Mouse (Mus musculus) ES-E14 (cell line): ENCODE data around the gene Ifitm1. TPM values are rescaled to one million over a fixed set of nuclear protein-coding genes. Genes with fewer than 3 reads are reported as not detected.

ENCODE experiments used
- DNase-seq: peaks from one replicate; pipeline ENCODE4 v3.0.0-alpha.2; 2013; ENCODE audit warnings: low read depth, low spot score
- H3K27ac ChIP-seq: 2 replicates; pipeline ENCODE4 v1.5.1; 2012; ENCODE audit warnings: low read depth, mild to moderate bottlenecking, low read length, moderate library complexity, mixed read lengths; ENCODE audit not compliant: poor library complexity, insufficient read depth, severe bottlenecking
- H3K36me3 ChIP-seq: 2 replicates; pipeline ENCODE4 v1.6.1; 2012; ENCODE audit warnings: mild to moderate bottlenecking, low read length, moderate library complexity, mixed read lengths; ENCODE audit not compliant: control insufficient read depth, poor library complexity, insufficient read depth, severe bottlenecking
- H3K4me1 ChIP-seq, 2 experiments: fragments of 150-350 bp in 1 of 2; sonication (generic) in 1 of 2; 2 replicates each; pipeline ENCODE4 v1.6.1; 2012; ENCODE audit warnings: low read length in 2 of 2, mild to moderate bottlenecking in 1 of 2, mixed read lengths in 1 of 2; ENCODE audit not compliant: control insufficient read depth in 2 of 2, insufficient read depth in 2 of 2, poor library complexity in 1 of 2
- H3K4me3 ChIP-seq, 2 experiments: fragments of 150-350 bp in 1 of 2; sonication (generic) in 1 of 2; 2 replicates each; pipeline ENCODE4 v1.5.1; 2012; ENCODE audit warnings: low read length in 2 of 2, low read depth in 1 of 2, mild to moderate bottlenecking in 1 of 2, mixed read lengths in 1 of 2; ENCODE audit not compliant: insufficient read depth in 1 of 2, poor library complexity in 1 of 2, severe bottlenecking in 1 of 2
- H3K9ac ChIP-seq: 2 replicates; pipeline ENCODE4 v1.6.1; 2012; ENCODE audit warnings: low read depth, mild to moderate bottlenecking, low read length, mixed read lengths; ENCODE audit not compliant: poor library complexity, insufficient read depth, severe bottlenecking
- H3K9me3 ChIP-seq: fragments of 150-350 bp; sonication (generic); 2 replicates; pipeline ENCODE4 v1.6.1; 2012; ENCODE audit warnings: low read depth, mild to moderate bottlenecking, low read length; ENCODE audit not compliant: control insufficient read depth, insufficient read depth
- CHD2 ChIP-seq: IDR thresholded peaks from 2 replicates; pipeline ENCODE4 v1.6.1; 2014; ENCODE audit warnings: mild to moderate bottlenecking, low read depth, low read length, inconsistent platforms
- HCFC1 ChIP-seq: IDR thresholded peaks from 2 replicates; pipeline ENCODE4 v1.6.1; 2012; ENCODE audit warnings: low read length, inconsistent platforms, borderline replicate concordance; ENCODE audit not compliant: insufficient read depth
- MAFK ChIP-seq: IDR thresholded peaks from 2 replicates; pipeline ENCODE4 v1.6.1; 2014; ENCODE audit warnings: mild to moderate bottlenecking, low read depth, low read length, inconsistent platforms; ENCODE audit not compliant: insufficient read depth
- ZC3H11A ChIP-seq: IDR thresholded peaks from 2 replicates; pipeline ENCODE4 v1.6.1; 2012; ENCODE audit warnings: low read depth, mild to moderate bottlenecking, inconsistent platforms, low read length, borderline replicate concordance
- ZNF384 ChIP-seq: IDR thresholded peaks from 2 replicates; pipeline ENCODE4 v1.6.1; 2012; ENCODE audit warnings: low read depth, low read length, inconsistent platforms
- in situ Hi-C, 2 experiments: fragments of 600-800 bp; cut with MboI; formaldehyde crosslinking; loops; one replicate each; pipeline ENCODE4 v1.15.1; 2025; ENCODE audit warnings: low sequenced_read_pairs in 2 of 2, inconsistent platforms in 1 of 2; ENCODE audit not compliant: unreplicated experiment in 2 of 2
- total RNA-seq: library from RNA; depleted of rRNA; stranded (reverse); fragments of 300-350 nt; gene quantifications from 2 replicates; pipeline ENCODE4 v1.2.3, GENCODE M21; 2012

Gene Ifitm1
- total RNA-seq, 1 experiment: 274 TPM

GRCm38 (mm10) chr7:140923070-140923775 lies 43.8 kb upstream of the Ifitm1 start:
- H3K4me1 ChIP-seq: no peaks in the 10 kb centered on the region
- no peak overlapping the region for H3K27ac ChIP-seq
- no peaks in the 10 kb centered on the region for H3K9me3 ChIP-seq
- no peaks in the 10 kb centered on the region for H3K36me3 ChIP-seq
- peak overlapping the region; percentile 50 to 71 for H3K4me3 ChIP-seq
- H3K9ac ChIP-seq: no peak overlapping the region
- no peak for TF ChIP-seq MAFK
- no peak for TF ChIP-seq CHD2
- TF ChIP-seq ZNF384: no peak
- TF ChIP-seq ZC3H11A: no peak
- TF ChIP-seq HCFC1: no peak
- no peak for DNase-seq
- in situ Hi-C loops: no loop called here

DNA sequence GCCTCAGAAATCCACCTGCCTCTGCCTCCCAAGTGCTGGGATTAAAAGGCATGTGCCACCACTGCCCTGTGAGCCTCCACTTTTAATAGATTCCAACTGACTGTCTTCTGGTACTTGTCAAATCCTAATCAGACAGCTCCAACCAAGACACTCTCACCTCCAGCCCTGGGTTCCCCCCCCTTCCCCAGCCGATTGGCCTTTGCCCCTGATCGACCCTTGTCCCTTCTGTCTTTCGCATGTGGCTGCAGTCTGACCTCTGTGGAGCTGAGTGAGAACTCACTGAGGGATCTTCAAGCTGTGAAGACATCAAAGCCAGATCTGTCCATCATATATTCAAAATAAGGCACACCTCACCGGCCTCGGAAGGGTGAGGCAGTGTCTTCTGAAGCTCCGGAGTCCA lies 39.8 kb upstream of the Ifitm1 start:
- H3K9ac ChIP-seq: no peak overlapping the region
- no peak overlapping the region for H3K27ac ChIP-seq
- H3K36me3 ChIP-seq: no peaks in the 10 kb centered on the region
- H3K9me3 ChIP-seq: no peaks in the 10 kb centered on the region
- no peaks in the 10 kb centered on the region for H3K4me1 ChIP-seq
- DNase-seq: no peak
- no peak overlapping the region for H3K4me3 ChIP-seq
- TF ChIP-seq MAFK (no peak), ZNF384 (no peak), HCFC1 (no peak), CHD2 (no peak), ZC3H11A (no peak)
- in situ Hi-C loops: no loop called here

GRCm38 (mm10) chr7:140938436-140938835 lies 28.6 kb upstream of the Ifitm1 start:
- Histone ChIP-seq H3K27ac (peak overlapping the region; percentile 61; the same call in 1 of the 2 replicates), H3K36me3 (no peaks in the 10 kb centered on the region), H3K9ac (no peak overlapping the region), H3K9me3 (no peaks in the 10 kb centered on the region), H3K4me1 (peaks cover 4 to 17% of the 10 kb centered on the region in 2 experiments; a peak in 3 of 4 replicates), H3K4me3 (no peak overlapping the region)
- DNase-seq: no peak
- in situ Hi-C loops: no loop called here
- TF ChIP-seq ZC3H11A (no peak), CHD2 (no peak), HCFC1 (no peak), MAFK (no peak), ZNF384 (no peak)

DNA sequence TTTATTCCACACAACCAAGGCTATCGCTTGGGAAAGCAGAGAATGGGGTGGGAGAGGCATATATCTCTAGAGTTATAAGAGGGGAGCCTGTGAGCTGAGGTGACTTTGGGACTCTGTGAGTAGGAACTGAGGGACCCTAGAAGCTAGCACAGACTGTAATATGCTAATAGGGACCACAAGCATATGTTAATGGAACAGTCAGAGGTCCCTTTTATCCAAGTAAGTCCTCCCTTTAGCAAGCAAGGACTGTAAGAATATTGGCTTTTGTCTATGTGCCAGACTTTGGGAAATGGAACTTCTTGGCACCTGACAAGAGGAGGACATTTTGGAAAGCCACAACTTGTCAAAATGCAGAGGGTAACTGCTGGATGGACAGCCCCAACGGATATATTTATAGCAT lies 28.1 kb upstream of the Ifitm1 start:
- TF ChIP-seq CHD2 (no peak), ZNF384 (no peak), HCFC1 (no peak), MAFK (no peak), ZC3H11A (no peak)
- Histone ChIP-seq H3K9me3 (no peaks in the 10 kb centered on the region), H3K4me3 (0 out of 4 replicates have a peak overlapping the region, but pooled peaks of 1 of the 2 experiments have one; percentile 6), H3K36me3 (no peaks in the 10 kb centered on the region), H3K4me1 (peaks cover 4 to 17% of the 10 kb centered on the region in 2 experiments; a peak in 3 of 4 replicates), H3K27ac (peak overlapping the region; percentile 82; the same call in 1 of the 2 replicates), H3K9ac (no peak overlapping the region)
- no peak for DNase-seq
- in situ Hi-C loops: no loop called here
